Mouse (Mus musculus): ENCODE results near the gene Rnpep.
A peak's percentile ranks its signal among the peaks of the same experiment; 100 is the strongest.

The Rnpep gene

DNA sequence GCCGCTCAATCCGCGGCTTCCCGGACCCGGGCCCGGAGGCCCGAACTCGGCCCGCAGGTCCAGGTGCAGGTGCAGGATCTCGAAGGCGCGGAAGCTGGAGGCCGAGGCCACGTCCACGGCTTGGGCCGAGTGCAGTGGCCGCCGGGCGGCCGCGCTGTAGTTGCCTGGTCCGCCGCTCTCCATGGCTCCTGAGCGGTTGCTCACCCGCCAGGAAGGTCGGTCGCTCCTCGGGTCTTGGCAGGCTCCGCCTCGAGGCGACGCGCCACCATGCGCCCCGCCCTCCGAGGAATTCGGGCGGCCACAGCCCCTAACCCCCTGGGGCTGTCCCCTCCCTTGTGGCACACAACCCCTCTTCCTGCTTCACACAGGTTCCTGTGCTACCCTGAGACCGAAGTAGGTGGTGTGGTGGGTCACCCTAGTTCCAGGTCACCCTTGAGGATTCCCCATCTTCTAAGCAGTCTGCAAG is at the start of gene Rnpep:
Gene Rnpep (minus strand): TSS at position 259 of the 466 bp plus-strand sequence.
- DNase-seq (ENCODE audit: low read depth) = peak; percentile 33

GRCm38 (mm10) chr1:135330578-135330977 is 46.7 kb upstream of the Rnpep start:
- DNase-seq (ENCODE audit: low read depth) = no peak

GRCm38 (mm10) chr1:135328368-135328767 is 44.5 kb upstream of the Rnpep start:
- no peak for DNase-seq (ENCODE audit: low read depth)

DNA sequence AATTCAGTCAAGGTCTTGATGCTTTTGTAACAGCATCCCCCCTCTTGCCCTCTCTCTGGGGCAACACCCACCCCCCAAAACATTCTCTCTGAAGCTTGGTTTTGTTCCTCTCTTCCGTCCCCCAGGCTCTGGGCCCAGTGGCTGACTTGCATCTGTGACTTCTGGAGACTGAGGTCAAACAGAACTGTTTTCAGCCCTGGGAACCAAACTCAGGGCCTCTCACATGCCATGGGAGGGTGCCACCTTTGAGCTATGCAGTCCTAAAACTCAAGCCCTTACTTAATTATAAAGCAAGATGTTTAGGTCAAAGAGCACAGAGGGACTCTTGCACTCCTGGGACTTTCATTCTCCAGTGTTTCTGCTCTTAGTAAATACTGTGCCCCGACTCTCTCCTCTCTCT is 42.0 kb upstream of the Rnpep start:
- no peak for DNase-seq (ENCODE audit: low read depth)

- no peak for DNase-seq (ENCODE audit: low read depth)
Observed at GRCm38 (mm10) chr1:135324571-135324970, 40.7 kb upstream of the Rnpep start, which contains the start of gene Lmod1. Gene Lmod1, plus strand, starts transcription at chr1:135324807.

GRCm38 (mm10) chr1:135323367-135323901 is 39.5 kb upstream of the Rnpep start:
- DNase-seq (ENCODE audit: low read depth) = no peak

- DNase-seq (ENCODE audit: low read depth) = peak; percentile 89
Observed at GRCm38 (mm10) chr1:135313284-135314031, 29.6 kb upstream of the Rnpep start, which contains the start of gene Timm17a. Gene Timm17a, minus strand, starts transcription at chr1:135313778.

GRCm38 (mm10) chr1:135312201-135312600 is 28.3 kb upstream of the Rnpep start:
- no peak for DNase-seq (ENCODE audit: low read depth)

- no peak for DNase-seq (ENCODE audit: low read depth)
Observed at GRCm38 (mm10) chr1:135311356-135311755, 27.5 kb upstream of the Rnpep start.

DNA sequence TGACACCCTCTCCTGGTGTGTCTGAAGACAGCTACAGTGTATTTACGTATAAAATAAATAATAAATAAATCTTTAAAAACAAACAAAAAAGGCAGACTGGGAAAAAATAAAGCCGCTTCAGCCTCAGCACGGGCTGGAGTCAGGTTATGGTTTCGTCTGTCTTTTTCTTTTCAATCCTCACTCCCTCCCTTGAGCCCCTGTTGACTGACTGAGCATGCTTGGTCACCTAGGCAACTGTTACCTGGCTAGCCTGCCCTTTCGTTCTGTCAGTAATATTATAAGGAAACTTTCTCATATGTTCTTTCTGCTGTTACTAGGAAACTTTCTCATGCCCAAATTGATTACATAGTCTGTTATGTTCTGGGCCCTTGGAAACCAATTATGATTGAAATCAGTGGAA is 7.0 kb upstream of the Rnpep start:
- DNase-seq (ENCODE audit: low read depth) = no peak

- DNase-seq (ENCODE audit: low read depth) = no peak
Observed at GRCm38 (mm10) chr1:135286311-135286710, 2.4 kb upstream of the Rnpep start.

DNA sequence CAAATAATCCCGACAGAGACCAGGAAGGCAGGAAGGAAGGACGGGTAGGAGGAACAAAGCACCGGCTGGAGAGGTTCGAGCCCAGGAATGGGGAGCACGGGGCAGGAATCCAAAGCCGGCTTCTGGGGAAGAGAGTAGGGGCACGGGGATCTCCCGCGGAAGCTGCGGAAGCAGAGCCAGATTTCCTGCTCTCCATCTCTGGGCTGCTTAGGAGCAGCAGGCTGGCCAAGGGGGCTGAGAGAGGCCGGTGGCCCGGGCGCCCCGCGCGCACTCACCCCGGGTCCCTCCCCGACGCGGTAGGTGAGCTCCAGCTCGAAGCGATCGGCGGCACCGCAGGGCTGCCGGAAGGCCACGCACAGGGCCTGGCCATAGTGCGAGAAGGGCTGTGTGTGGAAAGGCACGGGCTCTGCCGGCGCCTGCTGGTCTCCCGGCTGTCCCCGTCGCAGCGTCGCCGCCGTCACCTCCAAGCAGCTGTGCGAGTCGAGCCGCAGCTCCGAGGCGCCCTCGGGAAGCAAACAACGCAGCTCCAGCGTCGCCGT is 528 bp downstream of the Rnpep start:
- DNase-seq (ENCODE audit: low read depth) = no peak

- peak; percentile 37 for DNase-seq (ENCODE audit: low read depth)
Observed at GRCm38 (mm10) chr1:135282536-135283286, 1.2 kb downstream of the Rnpep start.

DNA sequence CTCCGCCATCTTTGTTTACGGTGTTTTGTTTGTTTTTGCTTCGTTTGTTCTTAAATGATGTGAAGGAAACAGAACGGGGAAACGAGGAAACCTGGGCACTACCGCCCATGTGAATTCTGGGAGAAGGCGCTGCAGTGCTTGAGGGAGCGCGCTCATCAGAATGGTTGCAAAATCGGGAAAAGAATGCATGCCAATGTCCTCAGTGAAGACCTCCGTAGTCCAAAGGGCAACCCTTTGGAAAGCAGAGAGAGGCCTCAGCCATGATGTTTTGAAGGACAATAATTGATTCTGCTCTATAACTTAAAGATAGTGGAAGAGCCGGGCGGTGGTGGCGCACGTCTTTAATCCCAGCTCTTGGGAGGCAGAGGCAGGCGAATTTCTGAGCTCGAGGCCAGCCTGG is 2.0 kb downstream of the Rnpep start:
- DNase-seq (ENCODE audit: low read depth) = no peak

DNA sequence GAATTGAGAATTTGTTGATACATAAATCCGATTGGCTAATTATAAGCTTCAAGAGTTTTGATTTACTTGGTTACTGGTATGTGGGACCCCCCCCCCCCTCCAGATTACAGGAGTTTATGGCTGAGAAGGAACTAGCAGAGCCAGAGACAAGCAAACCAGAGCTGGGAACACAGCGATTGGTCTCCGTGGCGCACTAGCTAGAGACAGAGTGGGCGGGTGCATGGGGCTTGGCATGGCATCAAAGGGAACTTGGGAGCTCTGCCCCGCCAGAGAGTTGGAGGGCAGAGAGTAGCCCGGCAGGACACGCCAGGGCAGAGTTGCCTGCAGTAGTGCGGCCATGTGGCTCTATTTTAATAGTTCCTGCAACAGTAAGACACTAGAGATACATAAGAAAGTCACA is 3.2 kb downstream of the Rnpep start:
- no peak for DNase-seq (ENCODE audit: low read depth)

DNA sequence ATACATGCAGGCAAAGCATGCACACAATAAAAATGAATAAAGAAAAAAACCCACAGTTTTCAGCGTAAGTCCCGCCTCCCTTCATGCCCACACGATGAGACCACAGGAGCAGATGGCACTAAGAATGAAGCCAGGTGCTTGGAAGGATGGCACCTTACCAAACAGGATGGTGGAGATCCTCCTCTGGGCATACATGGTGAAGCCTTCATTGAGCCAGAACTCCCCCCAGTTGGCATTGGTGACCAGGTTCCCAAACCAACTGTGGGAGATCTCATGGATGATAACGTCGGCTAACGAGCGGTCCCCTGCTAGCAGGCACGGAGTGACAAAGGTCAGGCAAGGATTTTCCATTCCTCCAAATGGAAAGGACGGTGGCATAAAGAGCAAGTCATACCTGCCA is 12.5 kb downstream of the Rnpep start:
- no peak for DNase-seq (ENCODE audit: low read depth)

DNA sequence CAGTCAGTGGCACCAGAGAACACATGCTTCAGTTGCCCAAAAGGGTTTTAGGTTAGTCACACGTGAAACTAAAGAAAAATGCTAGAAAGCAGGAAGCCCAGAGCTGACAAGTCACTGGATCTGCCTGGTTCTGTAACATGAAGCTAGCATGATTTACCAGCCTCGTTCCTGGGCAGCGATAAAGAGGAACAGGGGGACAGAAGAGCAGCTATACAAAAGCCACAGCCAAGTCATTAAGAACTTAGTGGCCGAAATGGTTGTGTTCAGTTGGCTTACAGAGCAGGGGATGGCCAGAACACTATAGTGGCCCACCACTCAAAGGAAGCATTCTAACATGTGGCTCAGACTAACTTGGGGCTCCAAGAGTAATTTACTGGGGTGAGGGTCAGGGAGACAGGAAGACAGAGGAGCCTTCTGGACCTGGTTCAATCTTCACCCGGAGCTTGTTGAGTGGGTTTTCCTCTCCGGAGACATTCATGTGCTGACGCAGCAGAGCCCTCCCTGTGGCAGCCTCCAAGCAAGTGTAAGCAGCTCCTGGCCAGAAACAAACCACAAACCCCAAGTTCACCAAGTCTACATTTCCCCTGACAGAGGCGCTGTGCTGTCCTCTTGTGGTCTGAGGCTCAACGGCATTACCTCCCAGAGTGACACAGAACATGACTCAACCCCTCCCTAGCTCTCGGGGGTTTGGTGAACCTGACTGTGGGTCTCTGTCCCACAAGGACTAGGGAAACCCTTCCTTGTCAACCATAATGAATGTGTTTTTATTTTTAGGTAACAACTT is 16.0 kb downstream of the Rnpep start:
- DNase-seq (ENCODE audit: low read depth) = peak; percentile 77

DNA sequence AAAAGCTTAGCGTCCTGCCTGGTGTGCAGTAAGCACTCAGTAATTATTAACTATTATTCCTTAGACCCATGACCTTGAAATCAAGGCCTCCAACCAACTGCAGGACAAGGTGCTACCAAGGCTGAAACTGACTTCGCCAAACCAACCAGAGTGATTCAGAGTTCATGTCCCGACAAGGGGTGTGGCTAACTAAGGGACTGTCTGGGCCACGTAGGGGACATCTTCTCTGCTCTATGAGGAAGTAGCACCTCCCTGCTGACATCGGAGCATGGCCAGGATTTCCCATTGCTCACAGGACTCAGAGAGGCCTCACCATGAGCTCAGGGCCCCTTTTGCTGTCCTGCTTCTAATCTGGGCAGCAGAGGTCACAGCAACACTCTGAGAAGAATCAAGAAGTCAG is 18.1 kb downstream of the Rnpep start:
- no peak for DNase-seq (ENCODE audit: low read depth)

DNA sequence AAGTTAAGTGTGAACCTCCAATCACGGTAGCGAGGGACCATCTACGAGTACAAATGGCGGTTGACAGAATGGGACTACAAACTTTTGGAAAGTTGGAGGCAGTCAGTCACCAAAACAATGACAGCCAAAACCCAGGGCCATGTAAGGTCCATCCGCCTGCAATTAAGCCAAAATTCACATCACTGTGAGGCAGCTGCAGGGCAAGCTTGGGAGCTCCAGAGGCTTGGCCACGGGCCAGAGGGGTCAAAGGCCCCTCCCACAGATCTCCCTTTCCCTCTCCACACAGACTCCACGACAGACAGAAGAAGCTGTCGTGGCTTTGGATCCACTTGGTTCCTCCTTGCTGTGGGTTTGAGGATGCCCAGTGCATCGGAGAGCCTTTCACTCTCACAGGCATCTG is 20.6 kb downstream of the Rnpep start:
- no peak for DNase-seq (ENCODE audit: low read depth)

DNA sequence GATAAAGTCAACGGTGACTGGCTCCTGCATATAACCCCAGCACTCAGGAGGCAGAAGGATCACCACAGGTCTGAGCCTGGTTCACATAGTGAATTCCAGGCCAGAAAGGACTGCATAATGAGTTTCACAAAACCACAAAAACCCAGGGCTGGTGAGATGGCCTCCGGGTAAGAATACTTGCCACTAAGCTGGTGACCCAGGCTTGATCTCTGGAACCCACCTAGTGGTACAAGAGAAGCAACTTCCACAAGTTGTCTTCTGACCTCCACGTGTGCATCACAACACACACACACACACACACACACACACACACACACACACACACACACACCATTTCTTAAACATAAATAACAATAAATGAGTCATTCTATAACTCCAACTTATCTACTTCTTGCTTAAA is 21.6 kb downstream of the Rnpep start:
- DNase-seq (ENCODE audit: low read depth) = no peak

GRCm38 (mm10) chr1:135260931-135261330 is 23.0 kb downstream of the Rnpep start:
- no peak for DNase-seq (ENCODE audit: low read depth)

DNA sequence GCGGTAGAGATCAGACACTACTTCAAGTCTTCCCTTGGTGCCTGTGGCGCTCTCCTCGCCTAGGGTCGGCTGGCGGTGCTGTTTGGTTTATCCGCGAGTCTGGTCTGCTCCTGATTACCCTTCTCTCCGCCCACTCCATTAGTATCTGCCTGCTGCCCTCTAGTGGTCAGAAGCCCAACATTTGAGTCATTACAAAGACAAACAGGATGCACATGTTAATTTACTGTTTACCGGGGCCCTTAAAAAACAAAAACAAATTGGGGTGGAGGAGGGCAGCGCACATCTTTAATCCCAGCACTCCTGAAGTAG is 24.8 kb downstream of the Rnpep start:
- DNase-seq (ENCODE audit: low read depth) = peak; percentile 83

Measured in c-Kit-positive CD71-negative TER-119-negative erythroid progenitor cells, embryonic 14.5 days (primary cell).